Mouse (Mus musculus) left cerebral cortex, postnatal 4 days (tissue): ENCODE results near the gene Nr4a1. TPM values are rescaled to one million over a fixed set of nuclear protein-coding genes. Genes with fewer than 3 reads are reported as not detected.

ENCODE experiments used
- DNase-seq: peaks from one replicate; pipeline ENCODE4 v3.0.0-alpha.2; 2022
- intact Hi-C: fragments of 180-260 bp; cut with DNase I; formaldehyde crosslinking; loops from one replicate; pipeline ENCODE4 v1.15.1; 2025
- total RNA-seq, 2 experiments: library from RNA; stranded (reverse); gene quantifications; 2 replicates each; pipeline ENCODE4 v1.2.3; 2021

Gene Nr4a1
- total RNA-seq, 2 experiments from 2014 or later = 20.1 to 22.6 TPM

GRCm38 (mm10) chr15:101308440-101309348, 54.6 kb downstream of the Nr4a1 start:
- intact Hi-C loops = no loop called here
- DNase-seq = no peak

- intact Hi-C loops = no loop called here
- DNase-seq = no peak
Observed at GRCm38 (mm10) chr15:101309493-101309892, 55.4 kb downstream of the Nr4a1 start.

GRCm38 (mm10) chr15:101311087-101311770, 57.2 kb downstream of the Nr4a1 start:
- DNase-seq = no peak
- intact Hi-C loops = no loop called here

GRCm38 (mm10) chr15:101312006-101312405, 57.9 kb downstream of the Nr4a1 start:
- intact Hi-C loops = no loop called here
- DNase-seq = no peak

GRCm38 (mm10) chr15:101315378-101315777, 61.3 kb downstream of the Nr4a1 start:
- intact Hi-C loops = no loop called here
- no peak for DNase-seq

- DNase-seq = peak; percentile 92
- intact Hi-C loops = loop anchor here (2.0 kb wide), 1 partner anchor 77 kb away; no protein-coding TSS in a partner anchor
Observed at GRCm38 (mm10) chr15:101315832-101316231, 61.8 kb downstream of the Nr4a1 start.

- intact Hi-C loops = loop anchor here (2.0 kb wide), 1 partner anchor 78 kb away; no protein-coding TSS in a partner anchor
- no peak for DNase-seq
Observed at GRCm38 (mm10) chr15:101316279-101316912, 62.3 kb downstream of the Nr4a1 start.

- intact Hi-C loops = loop anchor here (2.0 kb wide), 1 partner anchor 78 kb away; no protein-coding TSS in a partner anchor
- no peak for DNase-seq
Observed at GRCm38 (mm10) chr15:101316913-101317813, 63.1 kb downstream of the Nr4a1 start.

- DNase-seq = no peak
- intact Hi-C loops = loop anchor here (2.0 kb wide), 1 partner anchor 79 kb away; no protein-coding TSS in a partner anchor
Observed at GRCm38 (mm10) chr15:101317814-101318500, 63.9 kb downstream of the Nr4a1 start.

- no peak for DNase-seq
- intact Hi-C loops = no loop called here
Observed at GRCm38 (mm10) chr15:101318889-101319765, 65.1 kb downstream of the Nr4a1 start.

GRCm38 (mm10) chr15:101320010-101320617, 66.0 kb downstream of the Nr4a1 start:
- no peak for DNase-seq
- intact Hi-C loops = no loop called here

GRCm38 (mm10) chr15:101320618-101321041, 66.6 kb downstream of the Nr4a1 start:
- intact Hi-C loops = no loop called here
- no peak for DNase-seq

GRCm38 (mm10) chr15:101321126-101321525, 67.1 kb downstream of the Nr4a1 start:
- no peak for DNase-seq
- intact Hi-C loops = no loop called here

GRCm38 (mm10) chr15:101322106-101322505, 68.0 kb downstream of the Nr4a1 start:
- intact Hi-C loops = no loop called here
- no peak for DNase-seq

- intact Hi-C loops = no loop called here
- no peak for DNase-seq
Observed at GRCm38 (mm10) chr15:101322640-101323039, 68.6 kb downstream of the Nr4a1 start.

GRCm38 (mm10) chr15:101323511-101323910, 69.4 kb downstream of the Nr4a1 start:
- intact Hi-C loops = no loop called here
- no peak for DNase-seq
